Comparison of ENCODE assay signal across 13 mouse cellular contexts in genomic region chr4:128270931-128271330, GRCm38 (mm10). TPM values are rescaled to one million over a fixed set of nuclear protein-coding genes. Genes with fewer than 3 reads are reported as not detected.
DNase-seq lines count a peak whose midpoint lies in the region; ATAC-seq and TF ChIP-seq lines count a peak whose summit lies in the region.
"Had no signal": no experiment of that assay in that cellular context is flagged by ENCODE, and none has a peak within 500 bp of the region (broad histone marks: within the 10 kb centered on the region; RNA-seq: fewer than 3 reads in every experiment).

No protein-coding gene starts in this region.

- peaks cover 39% of the 10 kb centered on the region for H3K4me1 ChIP-seq in hindbrain, embryonic 13.5 days (replicated peaks)
- H3K4me1 ChIP-seq in hindbrain, embryonic 12.5 days: peaks cover 3% of the 10 kb centered on the region; the same call in 1 of the 2 replicates
- no peaks in the 10 kb centered on the region for H3K4me1 ChIP-seq in liver, adult 2 months (ENCODE audit: control insufficient read depth, insufficient read depth, low read length)
- no peaks in the 10 kb centered on the region for H3K4me1 ChIP-seq in liver, embryonic 11.5 days (replicated peaks; ENCODE audit: control insufficient read depth, insufficient read depth, low read length)
- no peaks in the 10 kb centered on the region for H3K4me1 ChIP-seq in lung, postnatal 0 days (ENCODE audit: insufficient read depth, low read depth, low read length)
- H3K4me1 ChIP-seq: liver, embryonic 13.5 days had no signal

- no peak overlapping the region for H3K4me2 ChIP-seq in hindbrain, embryonic 13.5 days
- H3K4me2 ChIP-seq in hindbrain, embryonic 12.5 days (replicated peaks): no peak overlapping the region
- no peak overlapping the region for H3K4me2 ChIP-seq in liver, embryonic 11.5 days
- no peak overlapping the region for H3K4me2 ChIP-seq in lung, postnatal 0 days (replicated peaks; ENCODE audit: low read depth, low read length)
- H3K4me2 ChIP-seq: liver, embryonic 13.5 days had no signal

- 0 out of 2 replicates have a peak overlapping the region, but pooled peaks have one; percentile 41 for H3K27ac ChIP-seq in hindbrain, embryonic 13.5 days
- H3K27ac ChIP-seq in hindbrain, embryonic 12.5 days: no peak overlapping the region
- H3K27ac ChIP-seq in liver, adult 2 months (replicated peaks; ENCODE audit: insufficient read depth, low read depth, low read length): no peak overlapping the region
- no peak overlapping the region for H3K27ac ChIP-seq in liver, embryonic 11.5 days (ENCODE audit: low read depth, low read length)
- H3K27ac ChIP-seq in lung, postnatal 0 days (ENCODE audit: low read length): 0 out of 2 replicates have a peak overlapping the region, but pooled peaks have one; percentile 43
- H3K27ac ChIP-seq: liver, embryonic 13.5 days had no signal

- H3K9ac ChIP-seq in hindbrain, embryonic 13.5 days: no peak overlapping the region
- no peak overlapping the region for H3K9ac ChIP-seq in hindbrain, embryonic 12.5 days
- H3K9ac ChIP-seq in liver, adult 2 months (ENCODE audit: low read depth, low read length): no peak overlapping the region
- no peak overlapping the region for H3K9ac ChIP-seq in liver, embryonic 11.5 days (ENCODE audit: low read depth, low read length)
- H3K9ac ChIP-seq in lung, postnatal 0 days (replicated peaks; ENCODE audit: low read depth): no peak overlapping the region
- H3K9ac ChIP-seq: liver, embryonic 13.5 days had no signal

- H3K4me3 ChIP-seq in hindbrain, embryonic 13.5 days: no peak overlapping the region
- no peak overlapping the region for H3K4me3 ChIP-seq in hindbrain, embryonic 12.5 days
- no peak overlapping the region for H3K4me3 ChIP-seq in liver, adult 2 months (ENCODE audit: insufficient read depth, low read depth, low read length)
- H3K4me3 ChIP-seq in liver, embryonic 11.5 days (ENCODE audit: low read depth, low read length): no peak overlapping the region
- no peak overlapping the region for H3K4me3 ChIP-seq in lung, postnatal 0 days (ENCODE audit: low read depth, low read length)
- H3K4me3 ChIP-seq: erythroblast, embryonic 14.5 days; liver, embryonic 13.5 days had no signal

- no peaks in the 10 kb centered on the region for H3K9me3 ChIP-seq in hindbrain, embryonic 13.5 days
- H3K9me3 ChIP-seq in hindbrain, embryonic 12.5 days (replicated peaks): no peaks in the 10 kb centered on the region
- no peaks in the 10 kb centered on the region for H3K9me3 ChIP-seq in liver, embryonic 11.5 days (ENCODE audit: control insufficient read depth, low read length)
- H3K9me3 ChIP-seq in lung, postnatal 0 days (ENCODE audit: low read length): no peaks in the 10 kb centered on the region

- no peak for ATAC-seq in hindbrain, embryonic 13.5 days (ENCODE audit: low FRiP score)
- ATAC-seq in hindbrain, embryonic 12.5 days (ENCODE audit: low FRiP score): no peak
- no peak for ATAC-seq in liver, embryonic 11.5 days (replicated peaks; ENCODE audit: low FRiP score)
- peak; percentile 85 for ATAC-seq in lung, postnatal 0 days

- 58% methylated on average over 19 of the region's 19 CpGs for WGBS in hindbrain, embryonic 13.5 days
- WGBS in hindbrain, embryonic 12.5 days: 78% methylated on average over 19 of the region's 19 CpGs
- 79% methylated on average over 19 of the region's 19 CpGs for WGBS in liver, adult 2 months
- WGBS in liver, embryonic 11.5 days: 74% methylated on average over 19 of the region's 19 CpGs
- 39% methylated on average over 19 of the region's 19 CpGs for WGBS in lung, postnatal 0 days

- TF ChIP-seq EP300 in lung, postnatal 0 days (IDR thresholded peaks at IDR 0.05): peak; percentile 24

- H3K36me3 ChIP-seq in hindbrain, embryonic 13.5 days: no peaks in the 10 kb centered on the region
- no peaks in the 10 kb centered on the region for H3K36me3 ChIP-seq in hindbrain, embryonic 12.5 days
- no peaks in the 10 kb centered on the region for H3K36me3 ChIP-seq in liver, adult 2 months (ENCODE audit: control insufficient read depth, insufficient read depth, low read length)
- no peaks in the 10 kb centered on the region for H3K36me3 ChIP-seq in liver, embryonic 11.5 days (ENCODE audit: control insufficient read depth, insufficient read depth, low read length)
- H3K36me3 ChIP-seq in lung, postnatal 0 days (ENCODE audit: insufficient read depth, low read length): no peaks in the 10 kb centered on the region
- H3K36me3 ChIP-seq: liver, embryonic 13.5 days had no signal

- no peaks in the 10 kb centered on the region for H3K79me2 ChIP-seq in liver, adult 2 months (ENCODE audit: control insufficient read depth, insufficient read depth, low read length)

- peak; percentile 9 for DNase-seq in liver, adult 2 months (ENCODE audit: extremely low read depth, low read depth, low spot score)
- DNase-seq in liver, embryonic 11.5 days (ENCODE audit: low spot score): no peak
- DNase-seq in brain, embryonic 18.5 days (ENCODE audit: low read depth, low spot score): peak; percentile 24
- DNase-seq in lung, postnatal 0 days (ENCODE audit: low spot score): peak; percentile 90
- DNase-seq in adrenal gland, postnatal 10 days: no peak
- DNase-seq: cerebellum, postnatal 36 days; liver, embryonic 13.5 days had no signal

- no peak for TF ChIP-seq POLR2A in liver, adult 2 months (IDR thresholded peaks at IDR 0.05; ENCODE audit: extremely low read depth, insufficient read depth, low read length)

- TF ChIP-seq CTCF in liver, adult 2 months (IDR thresholded peaks at IDR 0.05; ENCODE audit: low read depth, low read length): no peak
- TF ChIP-seq CTCF in lung, postnatal 0 days (IDR thresholded peaks at IDR 0.05): no peak

- H3K27me3 ChIP-seq in hindbrain, embryonic 13.5 days: no peaks in the 10 kb centered on the region
- H3K27me3 ChIP-seq in hindbrain, embryonic 12.5 days: no peaks in the 10 kb centered on the region
- H3K27me3 ChIP-seq in liver, adult 2 months (ENCODE audit: control insufficient read depth, insufficient read depth, low read length): no peaks in the 10 kb centered on the region
- no peaks in the 10 kb centered on the region for H3K27me3 ChIP-seq in liver, embryonic 11.5 days (replicated peaks; ENCODE audit: control insufficient read depth, insufficient read depth, low read length)
- H3K27me3 ChIP-seq in lung, postnatal 0 days (replicated peaks; ENCODE audit: insufficient read depth, low read length): no peaks in the 10 kb centered on the region
- H3K27me3 ChIP-seq: liver, embryonic 13.5 days had no signal

RNA-seq across cellular contexts. Expression of gene Hmgb4, which starts 10.2 kb away (rescaled TPM):
- polyA plus RNA-seq in hindbrain, embryonic 13.5 days (2015; fragmentation: Nextera tagmentation; extraction: Ambion mirVana): not detected in 2 replicates
- polyA plus RNA-seq in hindbrain, embryonic 12.5 days (2016; fragmentation: Nextera tagmentation; extraction: Ambion mirVana): not detected in 2 replicates
- not detected in 2 replicates for total RNA-seq in liver, adult 2 months (2014; rRNA removed)
- polyA plus RNA-seq in liver, adult 2 months (2012; rRNA removed): not detected in 2 replicates
- polyA plus RNA-seq in liver, embryonic 11.5 days (2014; fragmentation: Nextera tagmentation; extraction: Ambion mirVana): not detected in 2 replicates
- not detected in 2 replicates for polyA plus RNA-seq in lung, postnatal 0 days (2015; fragmentation: Nextera tagmentation; extraction: Ambion mirVana)
- total RNA-seq in adrenal gland, postnatal 10 days (2021): not detected
- total RNA-seq: gastrocnemius, postnatal 4 days; hematopoietic stem cell, adult 5-6 weeks; layer of hippocampus, postnatal 25 days had no signal
- polyA plus RNA-seq: erythroblast, embryonic 14.5 days; liver, embryonic 13.5 days had no signal

Comparison
In these comparisons a context has a peak if more than half of its experiments do, and no peak if none do; other contexts are left out.
1. H3K27ac ChIP-seq: peak in hindbrain, embryonic 13.5 days (single experiment) and lung, postnatal 0 days (single experiment); none in hindbrain, embryonic 12.5 days (single experiment), liver, adult 2 months (single experiment) and liver, embryonic 11.5 days (single experiment).
2. DNase-seq: peak in liver, adult 2 months (single experiment), brain, embryonic 18.5 days (single experiment) and lung, postnatal 0 days (single experiment); none in liver, embryonic 11.5 days (single experiment) and adrenal gland, postnatal 10 days (single experiment).